Mouse (Mus musculus) adrenal gland, adult 2 months (tissue): ENCODE measurements around the gene Ccl28. TPM values are rescaled to one million over a fixed set of nuclear protein-coding genes. Genes with fewer than 3 reads are reported as not detected.
"Not testable (repeated sequence)": the region's sequence is repeated elsewhere in the genome, so short reads cannot be mapped to it uniquely, and the experiment has no call there.

Experiments
- DNase-seq: peaks from one replicate; pipeline ENCODE4 v3.0.0; 2021
- polyA plus RNA-seq: library from polyadenylated mRNA; depleted of rRNA; stranded (reverse); fragments of >200 nt; gene quantifications from 2 replicates; pipeline ENCODE4 v1.2.3, GENCODE M21; 2012
- total RNA-seq, 2 experiments: library from RNA; stranded (reverse); gene quantifications; 2 replicates each; pipeline ENCODE4 v1.2.3; 2021

Gene Ccl28
- total and polyA plus RNA-seq, 3 experiments, result 0.62 to 1.0 TPM; not detected in 1

GRCm38 (mm10) chr13:119648891-119649698 is 25.5 kb downstream of the Ccl28 start:
- DNase-seq, result no peak

- no peak for DNase-seq
These were observed 26.1 kb downstream of the Ccl28 start for GRCm38 (mm10) chr13:119649699-119650046.

GRCm38 (mm10) chr13:119654734-119655133 is 31.1 kb downstream of the Ccl28 start:
- no peak for DNase-seq

- no peak for DNase-seq
These were observed 32.6 kb downstream of the Ccl28 start for GRCm38 (mm10) chr13:119656246-119656645.

GRCm38 (mm10) chr13:119656846-119657416 is 33.3 kb downstream of the Ccl28 start:
- DNase-seq, result peak; percentile 61

GRCm38 (mm10) chr13:119661420-119661819 is 37.8 kb downstream of the Ccl28 start:
- peak; percentile 49 for DNase-seq

- no peak for DNase-seq
These were observed 55.2 kb downstream of the Ccl28 start for GRCm38 (mm10) chr13:119678794-119679193.

GRCm38 (mm10) chr13:119679721-119680120 is 56.1 kb downstream of the Ccl28 start:
- DNase-seq, result peak; percentile 48

GRCm38 (mm10) chr13:119681161-119681560 is 57.5 kb downstream of the Ccl28 start:
- no peak for DNase-seq

GRCm38 (mm10) chr13:119684416-119685177 is 61.0 kb downstream of the Ccl28 start:
- DNase-seq, result no peak

- no peak for DNase-seq
These were observed 66.1 kb downstream of the Ccl28 start for GRCm38 (mm10) chr13:119689709-119690038.

- DNase-seq, result peak; percentile 100
These were observed 66.6 kb downstream of the Ccl28 start, which contains the start of gene Hmgcs1 for GRCm38 (mm10) chr13:119690039-119690728. Gene Hmgcs1 (plus strand): TSS chr13:119690379.

- peak; percentile 71 for DNase-seq
These were observed 67.4 kb downstream of the Ccl28 start for GRCm38 (mm10) chr13:119690876-119691620.

GRCm38 (mm10) chr13:119691958-119692357 is 68.3 kb downstream of the Ccl28 start:
- not testable (repeated sequence) for DNase-seq

- DNase-seq, result no peak
These were observed 72.1 kb downstream of the Ccl28 start for GRCm38 (mm10) chr13:119695676-119696075.

GRCm38 (mm10) chr13:119696496-119696895 is 72.9 kb downstream of the Ccl28 start:
- no peak for DNase-seq

GRCm38 (mm10) chr13:119698436-119698835 is 74.8 kb downstream of the Ccl28 start:
- no peak for DNase-seq
